Mouse (Mus musculus): Measurements from ENCODE around the gene S1pr3.

DNA sequence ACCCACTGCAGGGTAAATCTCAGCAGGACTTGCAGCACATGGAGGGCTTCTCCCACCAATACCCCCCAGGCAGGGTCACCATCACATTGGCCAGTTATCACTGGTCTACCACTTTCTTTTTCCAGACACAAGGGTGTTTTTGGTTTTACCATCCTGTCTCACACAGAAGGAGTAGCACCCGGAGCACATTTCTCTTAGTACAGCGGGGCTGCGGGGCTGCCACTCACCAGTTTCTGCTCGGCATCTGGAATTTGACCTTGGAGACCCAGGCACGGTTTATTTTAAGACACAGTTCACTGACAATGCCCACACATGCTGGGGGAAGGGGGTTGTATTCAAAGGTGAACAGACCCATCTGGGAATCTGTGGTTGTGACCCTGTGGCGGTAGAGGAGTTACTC lies 28.8 kb upstream of the S1pr3 start:
- TF ChIP-seq CTCF (IDR thresholded peaks at IDR 0.05; ENCODE audit: low read depth) (no peak), EP300 (IDR thresholded peaks at IDR 0.05; ENCODE audit: low read depth) (no peak)
